Mouse (Mus musculus) embryonic facial prominence, embryonic 13.5 days (tissue): Measurements from ENCODE around the gene Trem2. TPM values are rescaled to one million over a fixed set of nuclear protein-coding genes. Genes with fewer than 3 reads are reported as not detected.
"Not testable (repeated sequence)": the region's sequence is repeated elsewhere in the genome, so short reads cannot be mapped to it uniquely, and the experiment has no call there.

Source experiments
- ATAC-seq: fragments of 200-750 bp; cut with Nextera tagmentation; 2 replicates; pipeline ENCODE4 v1.8.0; 2017; ENCODE audit warnings: low read depth; ENCODE audit not compliant: insufficient number of reproducible peaks, insufficient read depth, low FRiP score, low TSS enrichment
- H3K27ac ChIP-seq: fragments of 300-500 bp; sonication (generic); 2 replicates; pipeline ENCODE4 v1.5.1; 2015; ENCODE audit warnings: moderate library complexity, mild to moderate bottlenecking, inconsistent platforms
- H3K27me3 ChIP-seq: fragments of 300-500 bp; sonication (generic); 2 replicates; pipeline ENCODE4 v1.6.1; 2015; ENCODE audit warnings: mild to moderate bottlenecking, inconsistent platforms
- H3K36me3 ChIP-seq: fragments of 300-500 bp; sonication (generic); 2 replicates; pipeline ENCODE4 v1.6.1; 2015; ENCODE audit warnings: mild to moderate bottlenecking, inconsistent platforms
- H3K4me1 ChIP-seq: fragments of 300-500 bp; sonication (generic); 2 replicates; pipeline ENCODE4 v1.6.1; 2015; ENCODE audit warnings: inconsistent platforms
- H3K4me2 ChIP-seq: fragments of 300-500 bp; sonication (generic); 2 replicates; pipeline ENCODE4 v1.6.1; 2015; ENCODE audit warnings: moderate library complexity, mild to moderate bottlenecking, inconsistent platforms
- H3K4me3 ChIP-seq: fragments of 300-500 bp; sonication (generic); 2 replicates; pipeline ENCODE4 v1.5.1; 2015; ENCODE audit warnings: mild to moderate bottlenecking, inconsistent platforms
- H3K9ac ChIP-seq: fragments of 300-500 bp; sonication (generic); 2 replicates; pipeline ENCODE4 v1.6.1; 2015; ENCODE audit warnings: mild to moderate bottlenecking, inconsistent platforms
- H3K9me3 ChIP-seq: fragments of 300-500 bp; sonication (generic); 2 replicates; pipeline ENCODE4 v1.6.1; 2016; ENCODE audit warnings: inconsistent platforms
- WGBS: fragments of 180-500 bp; shearing (Covaris S2); methylation state at CpG from one replicate; pipeline ENCODE4 v1.1.7; 2015; ENCODE audit warnings: mixed read lengths; 5-methylcytosine and 5-hydroxymethylcytosine counted together
- polyA plus RNA-seq: library from polyadenylated mRNA; unstranded; fragments of >200 nt; fragmentation: Nextera tagmentation; extraction: Ambion mirVana; gene quantifications from 2 replicates; pipeline ENCODE4 v1.2.1, GENCODE M21; 2015

The Trem2 gene
- polyA plus RNA-seq, 1 experiment from 2014 or later, result 3.7 TPM

- Histone ChIP-seq H3K9me3 (no peaks in the 10 kb centered on the region), H3K4me3 (no peak overlapping the region), H3K27ac (no peak overlapping the region), H3K9ac (no peak overlapping the region), H3K4me1 (no peaks in the 10 kb centered on the region), H3K27me3 (no peaks in the 10 kb centered on the region), H3K4me2 (no peak overlapping the region), H3K36me3 (no peaks in the 10 kb centered on the region)
- 74% methylated on average over 5 of the region's 5 CpGs for WGBS
- ATAC-seq, result no peak
Observed at GRCm38 (mm10) chr17:48350681-48351193, 4.5 kb downstream of the Trem2 start.

GRCm38 (mm10) chr17:48352976-48353375, 6.8 kb downstream of the Trem2 start:
- H3K4me1 ChIP-seq, H3K27me3 ChIP-seq, H3K9ac ChIP-seq, H3K9me3 ChIP-seq, ATAC-seq, H3K36me3 ChIP-seq, H3K27ac ChIP-seq, H3K4me3 ChIP-seq, H3K4me2 ChIP-seq: not testable (repeated sequence)
- 79% methylated on average over 7 of the region's 7 CpGs for WGBS

- Histone ChIP-seq H3K27ac (no peak overlapping the region), H3K9me3 (no peaks in the 10 kb centered on the region), H3K36me3 (no peaks in the 10 kb centered on the region), H3K4me3 (no peak overlapping the region), H3K4me2 (no peak overlapping the region), H3K4me1 (no peaks in the 10 kb centered on the region), H3K27me3 (no peaks in the 10 kb centered on the region), H3K9ac (no peak overlapping the region)
- WGBS, result 76% methylated on average over 3 of the region's 3 CpGs
- ATAC-seq, result no peak
Observed at GRCm38 (mm10) chr17:48355822-48356221, 9.6 kb downstream of the Trem2 start.

- Histone ChIP-seq H3K4me1 (no peaks in the 10 kb centered on the region), H3K36me3 (no peaks in the 10 kb centered on the region), H3K4me2 (no peak overlapping the region), H3K9me3 (no peaks in the 10 kb centered on the region), H3K9ac (no peak overlapping the region), H3K27ac (no peak overlapping the region), H3K4me3 (no peak overlapping the region), H3K27me3 (no peaks in the 10 kb centered on the region)
- no peak for ATAC-seq
- WGBS, result 35% methylated on average over 2 of the region's 2 CpGs
Observed at GRCm38 (mm10) chr17:48357892-48358291, 11.7 kb downstream of the Trem2 start.

GRCm38 (mm10) chr17:48359616-48360015, 13.4 kb downstream of the Trem2 start, which contains the start of gene Treml1:
Treml1 (plus strand) TSS chr17:48359916.
- Histone ChIP-seq H3K9me3 (no peaks in the 10 kb centered on the region), H3K4me3 (no peak within 1 kb of the TSS), H3K27ac (no peak within 1 kb of the TSS), H3K4me1 (no peaks in the 10 kb centered on the region), H3K9ac (no peak within 1 kb of the TSS), H3K4me2 (no peak within 1 kb of the TSS), H3K27me3 (no peaks in the 10 kb centered on the region), H3K36me3 (no peaks in the 10 kb centered on the region)
- ATAC-seq, result no peak
- 76% methylated on average over 7 of the region's 7 CpGs for WGBS

- WGBS, result 74% methylated on average over 4 of the region's 4 CpGs
- Histone ChIP-seq H3K36me3 (no peaks in the 10 kb centered on the region), H3K9me3 (no peaks in the 10 kb centered on the region), H3K4me1 (no peaks in the 10 kb centered on the region), H3K9ac (no peak overlapping the region), H3K27me3 (no peaks in the 10 kb centered on the region), H3K4me3 (no peak overlapping the region), H3K4me2 (no peak overlapping the region), H3K27ac (no peak overlapping the region)
- no peak for ATAC-seq
Observed at GRCm38 (mm10) chr17:48360462-48360861, 14.3 kb downstream of the Trem2 start.

GRCm38 (mm10) chr17:48362346-48362745, 16.1 kb downstream of the Trem2 start:
- Histone ChIP-seq H3K4me3 (no peak overlapping the region), H3K36me3 (no peaks in the 10 kb centered on the region), H3K4me1 (no peaks in the 10 kb centered on the region), H3K27ac (no peak overlapping the region), H3K4me2 (no peak overlapping the region), H3K9ac (no peak overlapping the region), H3K27me3 (no peaks in the 10 kb centered on the region), H3K9me3 (no peaks in the 10 kb centered on the region)
- no peak for ATAC-seq
- WGBS, result 81% methylated on average over 3 of the region's 3 CpGs

- WGBS, result 88% methylated on average over 8 of the region's 8 CpGs
- Histone ChIP-seq H3K9me3 (no peaks in the 10 kb centered on the region), H3K4me3 (no peak overlapping the region), H3K4me2 (no peak overlapping the region), H3K4me1 (no peaks in the 10 kb centered on the region), H3K27ac (no peak overlapping the region), H3K36me3 (no peaks in the 10 kb centered on the region), H3K27me3 (no peaks in the 10 kb centered on the region), H3K9ac (no peak overlapping the region)
- ATAC-seq, result no peak
Observed at GRCm38 (mm10) chr17:48362966-48363365, 16.8 kb downstream of the Trem2 start.

- no peaks in the 10 kb centered on the region for H3K4me1 ChIP-seq
- WGBS, result 63% methylated on average over 6 of the region's 6 CpGs
- ATAC-seq, result no peak
- no peak overlapping the region for H3K9ac ChIP-seq
- no peaks in the 10 kb centered on the region for H3K9me3 ChIP-seq
- no peaks in the 10 kb centered on the region for H3K36me3 ChIP-seq
- no peak overlapping the region for H3K4me3 ChIP-seq
- no peak overlapping the region for H3K4me2 ChIP-seq
- no peak overlapping the region for H3K27ac ChIP-seq
- no peaks in the 10 kb centered on the region for H3K27me3 ChIP-seq
Observed at GRCm38 (mm10) chr17:48363421-48363965, 17.3 kb downstream of the Trem2 start.

GRCm38 (mm10) chr17:48365511-48366155, 19.4 kb downstream of the Trem2 start:
- no peak overlapping the region for H3K9ac ChIP-seq
- H3K27ac ChIP-seq, result no peak overlapping the region
- whole genome bisulfite sequencing, result 79% methylated on average over 9 of the region's 9 CpGs
- H3K27me3 ChIP-seq, result no peaks in the 10 kb centered on the region
- H3K9me3 ChIP-seq, result no peaks in the 10 kb centered on the region
- H3K4me3 ChIP-seq, result no peak overlapping the region
- no peaks in the 10 kb centered on the region for H3K4me1 ChIP-seq
- ATAC-seq, result no peak
- no peaks in the 10 kb centered on the region for H3K36me3 ChIP-seq
- no peak overlapping the region for H3K4me2 ChIP-seq

GRCm38 (mm10) chr17:48366806-48367205, 20.6 kb downstream of the Trem2 start:
- H3K27me3 ChIP-seq, result no peaks in the 10 kb centered on the region
- no peak overlapping the region for H3K4me2 ChIP-seq
- H3K4me1 ChIP-seq, result no peaks in the 10 kb centered on the region
- no peak for ATAC-seq
- H3K9ac ChIP-seq, result no peak overlapping the region
- no peaks in the 10 kb centered on the region for H3K9me3 ChIP-seq
- H3K27ac ChIP-seq, result no peak overlapping the region
- H3K36me3 ChIP-seq, result no peaks in the 10 kb centered on the region
- WGBS, result 86% methylated on average over 5 of the region's 5 CpGs
- H3K4me3 ChIP-seq, result no peak overlapping the region

GRCm38 (mm10) chr17:48371621-48372020, 25.4 kb downstream of the Trem2 start:
- H3K4me1 ChIP-seq, result no peaks in the 10 kb centered on the region
- H3K27me3 ChIP-seq, result no peaks in the 10 kb centered on the region
- no peak overlapping the region for H3K9ac ChIP-seq
- no peak overlapping the region for H3K4me3 ChIP-seq
- ATAC-seq, result no peak
- H3K27ac ChIP-seq, result no peak overlapping the region
- no peaks in the 10 kb centered on the region for H3K9me3 ChIP-seq
- no peaks in the 10 kb centered on the region for H3K36me3 ChIP-seq
- H3K4me2 ChIP-seq, result no peak overlapping the region
